Mouse (Mus musculus) thymus, postnatal 36 days (tissue): Measurements from ENCODE around the gene Prorsd1.

Source experiments
- DNase-seq, 2 experiments: peaks; one replicate each; pipeline ENCODE4 v3.0.0; 2022; ENCODE audit warnings: mixed read lengths in 2 of 2

The Prorsd1 gene

GRCm38 (mm10) chr11:29503948-29504893 is 10.6 kb downstream of the Prorsd1 start:
- no peak for DNase-seq

- no peak for DNase-seq
Observed at GRCm38 (mm10) chr11:29496962-29497361, 17.9 kb downstream of the Prorsd1 start.

- DNase-seq: no peak
Observed at GRCm38 (mm10) chr11:29493135-29493534, 21.7 kb downstream of the Prorsd1 start.

GRCm38 (mm10) chr11:29474676-29475075 is 40.2 kb downstream of the Prorsd1 start:
- no peak for DNase-seq
